Mouse (Mus musculus): Measurements from ENCODE around the gene Mpeg1. TPM values are rescaled to one million over a fixed set of nuclear protein-coding genes. Genes with fewer than 3 reads are reported as not detected.

Gene Mpeg1
- polyA plus RNA-seq, 1 experiment from 2014 or later, result 0.54 TPM

DNA sequence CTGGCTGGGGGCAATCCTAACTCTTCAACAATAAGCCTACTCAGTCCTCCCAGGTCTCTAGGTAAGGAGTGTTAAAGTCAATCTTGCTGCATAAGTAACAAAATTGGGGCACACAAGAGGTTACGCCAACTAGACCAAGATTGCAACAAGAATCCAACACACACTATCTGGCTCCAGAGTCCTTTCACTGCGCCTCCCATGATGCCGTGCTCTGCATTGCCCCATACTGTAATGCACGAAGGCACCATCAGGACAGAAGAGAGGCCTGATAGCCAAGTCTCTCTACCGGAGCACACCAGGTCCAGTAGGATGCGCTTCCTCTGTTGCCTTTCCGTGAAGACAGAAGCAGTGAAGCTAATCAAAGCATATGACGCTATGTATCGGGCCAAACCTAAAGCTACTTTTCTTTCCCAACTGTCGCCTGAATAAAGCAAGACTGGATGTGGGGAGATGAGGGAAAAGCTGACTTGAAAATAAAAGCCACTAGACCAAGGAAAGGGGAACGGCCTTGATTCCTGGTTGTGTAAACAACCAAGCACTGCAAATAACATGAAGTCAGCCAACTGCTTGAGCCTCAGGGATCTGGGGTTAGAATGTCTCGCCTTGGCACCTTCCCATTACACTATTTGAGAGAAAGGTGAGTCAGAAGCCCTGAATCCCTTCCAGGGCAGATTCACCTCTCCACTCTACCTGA, 27.1 kb downstream of the Mpeg1 start:
- no peak overlapping the region for H3K9ac ChIP-seq (replicated peaks)
- H3K36me3 ChIP-seq, result peaks cover 71% of the 10 kb centered on the region
- H3K4me2 ChIP-seq (replicated peaks), result 0 out of 2 replicates have a peak overlapping the region, but pooled peaks have one; percentile 22
- H3K4me3 ChIP-seq (replicated peaks), result no peak overlapping the region
- no peaks in the 10 kb centered on the region for H3K9me3 ChIP-seq
- peaks cover 56% of the 10 kb centered on the region for H3K4me1 ChIP-seq (replicated peaks)
- ATAC-seq, result no peak
- H3K27me3 ChIP-seq, result no peaks in the 10 kb centered on the region
- H3K27ac ChIP-seq, result peak overlapping the region; percentile 85
- WGBS, result 80% methylated on average over 12 of the region's 12 CpGs

- Histone ChIP-seq H3K4me1 (replicated peaks) (peaks cover 63% of the 10 kb centered on the region), H3K27me3 (no peaks in the 10 kb centered on the region), H3K27ac (peak overlapping the region; percentile 85), H3K9ac (replicated peaks) (peak overlapping the region; percentile 4; the same call in 1 of the 2 replicates), H3K4me2 (replicated peaks) (peak overlapping the region; percentile 22), H3K9me3 (no peaks in the 10 kb centered on the region), H3K36me3 (peaks cover 64% of the 10 kb centered on the region), H3K4me3 (replicated peaks) (no peak overlapping the region)
- peak; percentile 35 for ATAC-seq
- 7% methylated on average over 9 of the region's 9 CpGs for WGBS
These were observed 27.8 kb downstream of the Mpeg1 start for GRCm38 (mm10) chr19:12488205-12488966.

DNA sequence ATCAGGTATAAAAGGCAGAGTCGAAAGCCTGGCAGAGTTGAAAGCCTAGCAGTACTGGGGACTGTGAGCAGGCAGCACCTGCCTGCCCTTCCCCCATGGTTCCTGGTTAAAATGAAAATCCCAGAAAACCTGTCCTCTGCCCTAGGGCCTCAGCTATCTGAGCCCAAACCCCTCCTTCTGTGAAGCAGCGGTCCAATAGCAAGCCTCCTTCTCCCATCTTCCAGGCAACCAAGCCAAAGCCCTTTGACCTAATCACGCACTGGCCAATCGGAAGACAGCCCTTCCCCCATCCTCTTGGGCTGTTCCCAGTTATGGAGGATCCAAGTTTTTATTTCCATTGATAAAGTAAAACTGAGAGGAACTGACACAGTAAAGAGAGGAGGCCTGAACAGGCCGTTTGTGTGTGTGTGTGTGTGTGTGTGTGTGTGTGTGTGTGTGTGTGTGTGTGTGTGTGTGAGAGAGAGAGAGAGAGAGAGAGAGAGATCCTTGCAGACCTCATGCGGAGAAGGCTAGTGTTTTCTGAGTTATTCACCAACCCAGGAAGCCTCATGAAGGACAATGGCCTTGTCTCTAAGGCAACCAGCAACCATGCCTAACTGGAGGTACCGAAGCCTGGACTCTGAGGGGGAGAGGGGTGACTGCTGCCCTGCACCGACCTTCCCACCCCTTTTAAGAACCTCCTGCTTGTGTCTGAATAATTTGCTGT, 28.5 kb downstream of the Mpeg1 start:
- ATAC-seq, result peak; percentile 89
- H3K36me3 ChIP-seq, result peaks cover 56% of the 10 kb centered on the region
- H3K4me3 ChIP-seq (replicated peaks), result no peak overlapping the region
- H3K27me3 ChIP-seq, result no peaks in the 10 kb centered on the region
- 3% methylated on average over 8 of the region's 8 CpGs for WGBS
- no peaks in the 10 kb centered on the region for H3K9me3 ChIP-seq
- peak overlapping the region; percentile 4; the same call in 1 of the 2 replicates for H3K9ac ChIP-seq (replicated peaks)
- peaks cover 70% of the 10 kb centered on the region for H3K4me1 ChIP-seq (replicated peaks)
- H3K4me2 ChIP-seq (replicated peaks), result peak overlapping the region; percentile 22
- H3K27ac ChIP-seq, result peak overlapping the region; percentile 85

GRCm38 (mm10) chr19:12489675-12490570, 29.3 kb downstream of the Mpeg1 start:
- H3K4me1 ChIP-seq (replicated peaks), result peaks cover 78% of the 10 kb centered on the region
- WGBS, result 13% methylated on average over 11 of the region's 11 CpGs
- H3K27me3 ChIP-seq, result no peaks in the 10 kb centered on the region
- no peaks in the 10 kb centered on the region for H3K9me3 ChIP-seq
- H3K4me3 ChIP-seq (replicated peaks), result no peak overlapping the region
- peak overlapping the region; percentile 85 for H3K27ac ChIP-seq
- H3K36me3 ChIP-seq, result peaks cover 48% of the 10 kb centered on the region
- peak; percentile 46 for ATAC-seq
- H3K9ac ChIP-seq (replicated peaks), result peak overlapping the region; percentile 7; the same call in 1 of the 2 replicates
- H3K4me2 ChIP-seq (replicated peaks), result peak overlapping the region; percentile 22

- Histone ChIP-seq H3K36me3 (peaks cover 41% of the 10 kb centered on the region), H3K9me3 (no peaks in the 10 kb centered on the region), H3K4me1 (replicated peaks) (peaks cover 91% of the 10 kb centered on the region), H3K4me3 (replicated peaks) (no peak overlapping the region), H3K27me3 (no peaks in the 10 kb centered on the region), H3K9ac (replicated peaks) (no peak overlapping the region), H3K4me2 (replicated peaks) (no peak overlapping the region), H3K27ac (peak overlapping the region; percentile 40; the same call in 1 of the 2 replicates)
- WGBS, result 92% methylated on average over 7 of the region's 7 CpGs
- ATAC-seq, result no peak
These were observed 31.1 kb downstream of the Mpeg1 start for GRCm38 (mm10) chr19:12491636-12492035.

DNA sequence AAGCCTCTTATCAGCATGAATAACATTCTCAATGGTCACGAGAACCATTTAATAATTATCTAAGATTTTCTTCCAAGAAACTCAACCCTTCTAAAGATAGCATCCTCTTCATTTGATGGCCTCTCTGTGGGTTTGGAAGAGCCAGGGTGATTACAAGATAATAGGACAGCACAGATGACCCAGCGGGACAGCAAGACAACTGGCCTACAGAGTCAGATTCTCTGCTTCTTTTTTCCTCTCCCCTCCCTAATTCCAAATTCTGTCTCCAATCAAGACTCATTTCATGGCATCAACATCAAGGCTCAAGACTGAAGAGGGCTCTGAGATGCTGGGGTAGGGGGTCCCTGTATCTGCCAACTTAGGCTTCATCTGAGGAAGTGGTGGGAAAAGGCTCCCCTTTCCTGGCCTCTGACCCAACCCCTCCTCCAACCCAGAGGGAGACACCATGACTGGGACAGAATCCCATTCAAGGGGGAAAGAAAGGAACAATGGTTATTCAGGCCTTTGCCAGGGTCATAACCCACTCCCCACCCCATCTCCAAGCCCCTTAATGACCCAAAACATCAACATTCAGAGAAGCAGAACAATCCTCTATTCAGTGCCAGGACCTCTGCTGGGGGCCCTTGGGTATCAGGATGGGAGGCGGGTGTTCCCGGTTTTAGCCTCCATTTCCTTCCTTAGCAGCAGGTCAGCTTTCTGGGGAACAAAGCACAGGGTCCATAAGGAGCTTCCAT, 33.0 kb downstream of the Mpeg1 start:
- H3K4me2 ChIP-seq (replicated peaks), result peak overlapping the region; percentile 10
- 0 out of 2 replicates have a peak, but pooled peaks have one; percentile 2 for ATAC-seq
- WGBS, result 11% methylated on average over 4 of the region's 4 CpGs
- no peaks in the 10 kb centered on the region for H3K27me3 ChIP-seq
- peak overlapping the region; percentile 59; the same call in 1 of the 2 replicates for H3K27ac ChIP-seq
- H3K4me3 ChIP-seq (replicated peaks), result no peak overlapping the region
- peaks cover 40% of the 10 kb centered on the region for H3K36me3 ChIP-seq
- H3K4me1 ChIP-seq (replicated peaks), result peaks cover 89% of the 10 kb centered on the region
- H3K9me3 ChIP-seq, result no peaks in the 10 kb centered on the region
- H3K9ac ChIP-seq (replicated peaks), result no peak overlapping the region

DNA sequence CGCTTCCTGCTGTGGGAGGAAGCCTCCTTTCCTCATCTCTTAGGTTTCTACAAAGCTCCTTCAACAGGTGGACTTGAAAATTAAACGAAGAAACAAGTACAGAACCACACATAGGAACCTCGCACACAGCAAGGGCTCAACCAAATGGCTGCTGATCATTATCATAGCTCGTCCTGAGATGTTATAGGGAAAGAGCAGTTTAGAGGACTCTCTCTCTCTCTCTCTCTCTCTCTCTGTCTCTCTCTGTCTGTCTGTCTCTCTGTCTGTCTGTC, 33.5 kb downstream of the Mpeg1 start:
- peak overlapping the region; percentile 25 for H3K4me2 ChIP-seq (replicated peaks)
- peaks cover 89% of the 10 kb centered on the region for H3K4me1 ChIP-seq (replicated peaks)

DNA sequence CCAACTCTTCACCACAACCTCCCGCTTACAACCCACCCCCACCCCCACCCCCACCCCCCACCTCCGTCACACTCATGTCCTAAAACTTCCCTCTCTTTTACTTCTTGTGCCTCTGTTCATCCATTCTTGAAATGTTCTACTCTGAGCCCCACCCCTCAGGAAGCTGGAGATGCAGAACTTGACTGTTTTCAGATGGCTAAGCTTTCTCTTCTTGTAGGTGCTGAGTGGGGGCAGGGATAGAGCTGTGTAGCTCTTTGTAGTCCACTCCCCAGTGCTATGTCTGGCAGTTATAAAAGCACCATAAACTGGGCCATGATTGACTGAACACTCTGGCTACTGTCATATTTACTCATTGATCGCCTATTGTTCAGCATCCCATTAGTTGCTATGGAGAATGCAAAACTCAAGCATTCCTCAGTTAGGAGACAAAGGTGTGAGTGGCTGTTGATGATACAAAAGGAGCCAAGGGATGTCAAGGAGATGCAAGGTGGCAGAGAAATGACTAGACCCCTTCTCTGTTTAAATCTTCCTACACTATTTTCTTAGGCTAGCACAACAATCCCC, 34.5 kb downstream of the Mpeg1 start:
- H3K9me3 ChIP-seq, result no peaks in the 10 kb centered on the region
- H3K4me3 ChIP-seq (replicated peaks), result no peak overlapping the region
- H3K27ac ChIP-seq, result peak overlapping the region; percentile 45; the same call in 1 of the 2 replicates
- H3K4me1 ChIP-seq (replicated peaks), result peaks cover 90% of the 10 kb centered on the region
- no peak overlapping the region for H3K9ac ChIP-seq (replicated peaks)
- peak overlapping the region; percentile 25 for H3K4me2 ChIP-seq (replicated peaks)
- ATAC-seq, result no peak
- no peaks in the 10 kb centered on the region for H3K27me3 ChIP-seq
- peaks cover 40% of the 10 kb centered on the region for H3K36me3 ChIP-seq
- WGBS, result 17% methylated on average over 3 of the region's 3 CpGs

More for the DNA sequence above, 33.5 kb downstream of the Mpeg1 start:
- no peak overlapping the region for H3K9ac ChIP-seq (replicated peaks)
- peaks cover 40% of the 10 kb centered on the region for H3K36me3 ChIP-seq
- no peaks in the 10 kb centered on the region for H3K27me3 ChIP-seq
- H3K4me3 ChIP-seq (replicated peaks), result no peak overlapping the region
- no peak for ATAC-seq
- peak overlapping the region; percentile 59; the same call in 1 of the 2 replicates for H3K27ac ChIP-seq
- WGBS, result 17% methylated on average over 4 of the region's 4 CpGs
- H3K9me3 ChIP-seq, result no peaks in the 10 kb centered on the region

DNA sequence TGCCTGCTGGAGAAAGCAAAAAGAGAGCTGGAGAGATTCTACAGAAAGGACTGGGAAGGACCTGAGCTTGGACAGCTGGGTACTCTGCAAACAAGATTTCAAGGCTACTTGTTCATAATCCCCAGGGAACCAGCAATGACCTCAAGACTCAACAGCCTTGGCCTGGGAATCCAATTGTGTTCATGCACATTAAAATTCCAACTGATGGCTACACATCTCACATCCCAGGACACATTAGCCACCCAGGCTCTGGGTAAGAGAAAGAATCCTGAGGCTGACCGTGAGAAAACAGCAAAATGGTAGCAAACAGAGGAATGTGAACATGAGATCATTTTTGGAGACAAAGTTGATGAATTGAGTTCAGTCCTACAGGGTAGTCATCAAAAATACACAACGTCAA, 35.7 kb downstream of the Mpeg1 start:
- no peak overlapping the region for H3K9ac ChIP-seq (replicated peaks)
- H3K27ac ChIP-seq, result no peak overlapping the region
- H3K4me2 ChIP-seq (replicated peaks), result no peak overlapping the region
- H3K36me3 ChIP-seq, result peaks cover 28% of the 10 kb centered on the region
- no peaks in the 10 kb centered on the region for H3K27me3 ChIP-seq
- 67% methylated on average over 2 of the region's 2 CpGs for WGBS
- H3K4me3 ChIP-seq (replicated peaks), result no peak overlapping the region
- no peak for ATAC-seq
- no peaks in the 10 kb centered on the region for H3K9me3 ChIP-seq
- H3K4me1 ChIP-seq (replicated peaks), result peaks cover 86% of the 10 kb centered on the region

DNA sequence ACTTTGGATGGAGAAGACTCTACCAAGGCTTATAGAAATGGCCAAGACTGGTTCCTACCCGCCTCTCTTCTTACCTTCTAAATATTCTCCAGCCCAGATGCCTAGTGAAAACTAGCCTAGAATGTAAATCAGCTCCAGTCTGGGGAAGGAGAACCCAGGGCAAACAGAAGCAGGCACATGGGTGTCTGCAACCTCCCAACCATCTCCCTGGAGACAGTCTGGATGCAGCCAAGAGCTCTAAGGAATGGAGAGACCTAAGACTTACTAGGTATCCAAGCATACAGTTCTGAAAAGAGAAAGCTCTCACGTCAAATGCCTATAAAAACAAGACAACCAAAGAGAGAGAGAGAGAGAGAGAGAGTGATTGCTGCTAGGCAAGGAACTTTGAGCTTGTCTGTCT, 37.3 kb downstream of the Mpeg1 start:
- H3K9me3 ChIP-seq, result no peaks in the 10 kb centered on the region
- ATAC-seq, result no peak
- 0 out of 2 replicates have a peak overlapping the region, but pooled peaks have one; percentile 92 for H3K4me3 ChIP-seq (replicated peaks)
- H3K36me3 ChIP-seq, result 0 out of 2 replicates have a peak, but pooled peaks cover 16% of the 10 kb centered on the region
- H3K27ac ChIP-seq, result no peak overlapping the region
- H3K4me2 ChIP-seq (replicated peaks), result peak overlapping the region; percentile 79
- H3K4me1 ChIP-seq (replicated peaks), result peaks cover 75% of the 10 kb centered on the region
- H3K27me3 ChIP-seq, result no peaks in the 10 kb centered on the region
- 43% methylated on average over 2 of the region's 2 CpGs for WGBS
- H3K9ac ChIP-seq (replicated peaks), result no peak overlapping the region
